Mouse (Mus musculus): ENCODE results near the gene Ift46. TPM values are rescaled to one million over a fixed set of nuclear protein-coding genes. Genes with fewer than 3 reads are reported as not detected.

The Ift46 gene
- polyA plus RNA-seq, 1 experiment from 2014 or later = 68.0 TPM

DNA sequence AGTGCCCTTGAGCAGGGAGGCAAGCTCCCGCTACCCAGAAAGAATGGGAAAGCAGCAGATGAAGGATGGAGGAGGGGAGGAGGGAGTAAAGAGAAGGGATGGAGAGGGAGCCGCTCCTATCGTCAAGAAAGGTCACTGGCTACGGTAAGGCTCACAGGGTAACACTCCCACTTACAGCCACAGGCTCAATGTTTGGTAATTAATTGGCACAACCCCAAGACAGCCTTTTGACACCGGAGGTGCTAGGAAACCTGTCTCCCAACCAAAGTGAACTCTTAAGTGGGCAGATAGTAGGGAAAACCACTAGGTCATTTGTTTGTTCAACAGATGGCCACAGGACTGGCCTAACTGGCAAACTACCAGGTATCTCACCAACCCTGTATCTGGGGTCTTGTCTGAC, 39.4 kb downstream of the Ift46 start:
- no peak for DNase-seq (ENCODE audit: low spot score)

DNA sequence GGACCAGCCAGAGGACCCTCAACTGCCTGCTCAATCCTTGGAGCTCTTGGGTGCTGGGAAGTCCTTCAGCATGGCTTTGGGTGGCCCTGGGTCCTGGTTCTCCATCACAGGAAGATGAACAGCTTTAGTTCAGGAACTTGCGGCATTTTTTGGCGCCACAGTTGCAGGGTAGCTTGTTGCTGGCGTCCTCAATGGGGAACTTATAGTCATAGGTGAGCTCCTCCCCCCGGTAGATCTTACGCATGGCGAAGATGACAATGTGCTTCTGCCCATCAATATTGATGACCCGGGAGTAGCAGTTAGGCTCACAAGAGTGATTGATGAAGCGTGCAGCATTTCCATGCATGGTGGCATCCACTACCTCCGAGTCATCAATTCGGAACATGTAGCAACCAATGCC, 40.1 kb downstream of the Ift46 start:
- DNase-seq (ENCODE audit: low spot score) = no peak

DNA sequence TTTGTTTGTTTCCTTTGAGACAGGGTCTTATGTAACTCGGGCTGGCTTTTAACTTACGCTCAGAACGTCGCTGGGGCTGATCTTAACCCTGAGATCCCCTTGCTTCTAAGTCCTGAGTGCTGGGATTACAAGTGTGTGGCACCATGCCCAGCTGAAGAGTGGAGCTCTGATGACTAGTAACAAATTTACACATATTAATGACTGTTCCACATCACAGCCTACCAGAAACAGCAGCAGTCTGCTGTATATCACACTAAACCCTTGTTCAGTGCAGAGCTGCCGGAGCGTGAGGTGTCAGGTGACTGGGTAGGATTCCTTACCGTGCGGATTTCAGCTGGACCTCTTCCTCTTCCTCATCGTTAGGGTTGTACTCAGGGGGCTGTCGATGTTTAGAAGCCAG, 42.6 kb downstream of the Ift46 start:
- DNase-seq (ENCODE audit: low spot score) = no peak

DNA sequence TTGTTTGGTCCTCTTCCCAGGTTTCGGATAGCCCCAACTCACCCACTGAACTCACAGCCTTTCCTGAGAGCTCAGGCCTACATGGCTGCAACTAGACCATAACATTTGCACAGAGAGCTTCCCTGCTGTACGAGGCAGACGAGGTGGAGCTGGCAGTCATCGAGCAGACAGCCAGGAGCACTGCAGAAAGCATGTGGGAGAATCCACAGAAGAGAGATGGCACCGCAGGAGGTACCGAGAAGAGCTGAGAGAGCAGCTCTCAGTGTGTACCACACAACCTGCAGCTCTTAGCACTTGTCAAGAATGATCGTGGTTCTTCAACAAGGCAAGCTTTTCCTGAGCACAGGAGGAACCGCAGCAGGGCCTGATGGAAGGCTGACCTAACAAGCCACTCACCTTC, 46.5 kb downstream of the Ift46 start:
- no peak for DNase-seq (ENCODE audit: low spot score)

DNA sequence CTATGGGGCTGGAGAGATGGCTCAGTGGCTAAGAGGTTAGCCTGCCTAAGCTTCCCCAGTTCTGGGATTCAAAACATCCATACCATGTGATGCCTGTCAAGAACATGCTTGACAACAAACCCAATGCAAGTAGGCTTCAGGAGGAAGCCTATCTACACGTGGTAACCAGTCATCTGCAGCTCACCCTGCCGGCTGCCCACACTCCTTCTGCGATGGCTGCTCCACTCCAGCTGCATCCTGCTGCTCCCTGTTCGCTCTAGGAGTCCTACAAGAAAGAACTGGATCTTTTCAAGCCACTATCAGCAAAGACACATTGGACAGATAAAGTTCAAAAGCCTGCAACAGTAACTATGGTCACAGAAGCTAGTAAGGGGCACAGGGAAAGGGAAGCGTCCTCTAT, 49.8 kb downstream of the Ift46 start:
- DNase-seq (ENCODE audit: low spot score) = no peak

DNA sequence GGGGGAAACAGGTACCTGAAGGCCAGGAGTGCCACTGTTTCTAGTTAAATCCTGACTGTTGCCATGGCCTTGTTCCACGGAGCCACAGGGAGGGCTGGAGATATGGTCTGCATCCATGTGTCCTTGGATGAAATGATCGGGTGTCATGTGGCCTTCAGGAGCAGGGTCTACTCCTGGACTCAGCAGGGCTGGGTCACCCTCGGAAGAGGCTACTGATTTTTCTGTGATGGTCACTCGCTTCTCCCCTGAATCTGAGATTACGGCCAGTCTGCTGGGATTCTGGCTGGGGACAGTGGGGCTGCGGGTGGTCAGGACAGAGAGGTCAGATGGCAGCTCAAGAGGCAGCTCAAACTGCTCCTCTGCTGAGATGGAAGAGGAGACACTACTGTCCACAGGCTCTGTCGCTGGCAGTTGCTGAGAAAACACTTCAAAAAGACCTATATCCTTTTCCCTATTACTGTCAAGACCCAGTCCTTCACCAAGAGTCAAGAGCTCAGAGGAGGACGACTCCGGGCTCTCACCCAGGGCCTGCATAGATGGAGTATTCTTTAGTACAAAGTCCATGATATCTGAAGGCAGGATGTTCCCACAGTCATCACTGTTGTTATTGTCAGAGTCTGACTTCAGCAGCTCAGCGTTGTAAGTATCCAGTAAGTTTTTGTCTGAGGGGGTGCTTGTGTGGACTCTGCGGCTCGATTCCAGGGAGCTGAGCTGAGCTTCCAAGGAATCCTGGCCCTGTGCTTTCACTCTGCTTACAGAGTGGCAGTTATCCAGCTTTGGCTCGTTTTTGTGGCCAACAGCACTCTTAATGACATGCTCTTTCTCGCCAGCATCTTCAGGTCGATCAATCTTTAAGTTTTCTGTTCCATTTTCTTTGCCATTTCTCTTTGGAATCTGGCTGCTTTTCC, 52.5 kb downstream of the Ift46 start:
- no peak for DNase-seq (ENCODE audit: low spot score)

DNA sequence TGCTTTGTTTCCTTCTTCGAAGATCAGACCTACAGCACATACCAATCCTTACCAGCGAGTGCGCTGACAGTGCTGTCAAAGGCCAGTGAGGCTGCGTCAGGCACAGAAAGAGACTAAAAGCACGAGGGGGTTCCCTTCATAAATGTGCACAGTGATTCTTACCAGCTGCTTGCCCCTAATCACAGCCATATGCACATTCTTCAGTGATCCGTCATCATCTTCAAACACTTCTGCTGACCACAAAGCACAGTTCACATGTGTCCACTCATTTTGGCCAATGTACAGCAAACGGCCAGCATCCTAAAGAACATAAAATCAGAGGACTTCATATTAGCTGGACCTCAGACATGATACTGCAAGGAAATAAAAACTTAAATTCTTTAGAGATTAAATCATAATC, 59.0 kb downstream of the Ift46 start:
- no peak for DNase-seq (ENCODE audit: low spot score)

DNA sequence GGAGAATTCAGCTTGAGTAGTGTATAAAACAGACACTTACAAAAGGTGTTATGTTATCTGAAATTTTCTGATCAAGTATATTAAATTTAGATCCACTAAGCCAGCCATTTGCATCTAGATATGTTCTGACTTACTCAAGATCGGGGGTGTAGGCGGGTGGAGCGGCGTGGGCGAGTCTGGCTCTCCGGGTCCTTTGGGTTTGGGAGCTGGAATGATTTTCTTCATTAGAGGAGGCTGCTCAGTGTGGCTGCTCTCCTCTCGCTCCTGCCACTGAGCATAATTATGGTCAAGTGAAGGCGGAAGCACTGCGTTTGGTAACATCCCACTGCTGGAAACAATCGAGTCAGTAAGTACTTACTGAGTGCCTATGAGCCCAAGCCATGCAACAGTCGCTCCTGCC, 61.2 kb downstream of the Ift46 start:
- no peak for DNase-seq (ENCODE audit: low spot score)

DNA sequence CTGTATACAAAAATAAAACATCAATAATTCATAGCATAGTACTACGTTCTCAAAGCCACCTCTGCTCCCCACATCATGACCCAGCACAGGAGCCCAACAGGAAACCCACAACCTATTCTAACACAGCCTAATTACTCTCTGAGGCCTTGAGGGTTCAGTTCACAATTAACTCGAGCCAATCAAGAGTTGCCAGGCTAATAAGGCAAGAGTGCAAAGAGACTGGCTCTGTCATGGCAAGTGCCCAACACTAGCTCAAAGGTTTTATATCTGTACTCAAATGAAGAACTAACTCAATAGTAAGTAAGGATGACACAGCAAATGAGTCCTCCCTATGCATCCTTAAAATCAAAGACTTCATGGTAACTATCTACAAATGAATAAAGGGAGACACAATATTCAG, 62.8 kb downstream of the Ift46 start:
- DNase-seq (ENCODE audit: low spot score) = no peak

DNA sequence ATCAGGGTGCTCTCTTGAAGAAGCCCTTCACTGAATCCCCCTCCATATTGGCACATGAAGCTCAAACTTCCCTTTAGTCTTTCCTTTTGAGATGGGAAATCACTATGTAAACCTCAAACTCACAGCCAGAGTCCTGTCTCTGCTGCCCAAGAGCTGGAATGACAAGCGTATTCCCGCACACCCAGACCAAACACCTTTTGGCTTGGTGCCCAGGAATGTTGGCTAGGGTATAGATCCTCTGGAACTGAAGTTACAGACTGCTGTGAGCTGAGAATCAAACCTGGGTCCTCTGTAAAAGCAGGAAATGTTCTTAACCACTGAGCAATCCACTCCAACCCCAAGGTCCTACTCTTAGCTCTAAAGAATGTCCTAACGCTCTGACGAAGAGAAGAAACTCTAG, 64.6 kb downstream of the Ift46 start:
- no peak for DNase-seq (ENCODE audit: low spot score)

DNA sequence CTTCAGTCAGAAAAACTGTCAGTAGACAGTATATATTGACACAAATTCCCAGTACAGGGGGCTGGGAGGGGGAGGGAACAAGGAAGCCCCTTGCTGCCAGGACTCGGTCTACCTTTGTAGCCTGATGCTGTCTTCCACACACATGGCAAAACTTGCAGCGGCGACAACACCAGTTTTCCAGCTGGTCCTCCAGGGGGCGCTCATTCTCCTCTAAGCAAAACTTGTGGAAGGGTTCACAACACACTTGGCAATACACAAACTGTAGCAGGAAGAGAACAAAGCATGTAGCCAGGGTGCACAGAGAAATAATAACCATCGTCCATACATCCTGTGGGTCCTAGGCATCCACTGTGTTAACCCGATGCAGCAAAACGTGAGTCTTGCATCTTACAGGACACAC, 68.7 kb downstream of the Ift46 start:
- DNase-seq (ENCODE audit: low spot score) = peak; percentile 80

DNA sequence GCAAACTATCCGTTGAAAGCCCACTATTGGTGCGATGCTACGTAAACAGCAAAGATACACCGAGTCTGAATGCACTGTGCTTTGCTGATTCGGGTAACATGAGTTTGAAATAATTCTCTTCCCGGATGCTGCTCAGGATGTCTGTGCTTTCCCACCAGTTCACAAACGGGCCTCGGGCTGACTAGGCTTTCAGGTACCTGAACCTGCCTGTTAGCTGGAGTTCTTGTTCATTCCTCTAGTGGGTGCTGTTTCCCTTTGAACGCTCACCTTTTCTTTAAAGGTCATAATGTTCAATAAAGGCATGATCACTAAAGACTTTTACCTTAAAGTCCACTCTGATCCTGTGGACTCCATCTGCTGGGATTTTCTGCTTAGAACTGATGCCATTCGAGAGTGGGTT, 73.5 kb downstream of the Ift46 start:
- peak; percentile 55 for DNase-seq (ENCODE audit: low spot score)

Other genes with a start within 250 kb of the Ift46 start
- 1.4 and 1.5 TPM in 2 replicates for gene Cxcr5, start 206.0 kb upstream of the Ift46 start, polyA plus RNA-seq (2015; fragmentation: Nextera tagmentation; extraction: Ambion mirVana)
- 22.2 and 29.5 TPM in 2 replicates for gene Ddx6, start 163.0 kb upstream of the Ift46 start, polyA plus RNA-seq (2015; fragmentation: Nextera tagmentation; extraction: Ambion mirVana)
- 0.07 TPM in 1 of 2 replicates, not detected in the other for gene Treh, start 94.7 kb upstream of the Ift46 start, polyA plus RNA-seq (2015; fragmentation: Nextera tagmentation; extraction: Ambion mirVana)
- 3.0 and 3.3 TPM in 2 replicates for gene Phldb1, start 32.7 kb upstream of the Ift46 start, polyA plus RNA-seq (2015; fragmentation: Nextera tagmentation; extraction: Ambion mirVana)
- 111 and 116 TPM in 2 replicates for gene Arcn1, start 63 bp upstream of the Ift46 start, polyA plus RNA-seq (2015; fragmentation: Nextera tagmentation; extraction: Ambion mirVana)
- gene Tmem25, start 31.4 kb downstream of the Ift46 start, polyA plus RNA-seq (2015; fragmentation: Nextera tagmentation; extraction: Ambion mirVana) = 0.72 and 0.82 TPM in 2 replicates
- 1.5 and 3.0 TPM in 2 replicates for gene Ttc36, start 35.2 kb downstream of the Ift46 start, polyA plus RNA-seq (2015; fragmentation: Nextera tagmentation; extraction: Ambion mirVana)
- gene Kmt2a, start 113.4 kb downstream of the Ift46 start, polyA plus RNA-seq (2015; fragmentation: Nextera tagmentation; extraction: Ambion mirVana) = 13.1 and 20.1 TPM in 2 replicates
- gene Atp5l, start 152.8 kb downstream of the Ift46 start, polyA plus RNA-seq (2015; fragmentation: Nextera tagmentation; extraction: Ambion mirVana) = 971 and 1,014 TPM in 2 replicates
- 18.6 and 19.5 TPM in 2 replicates for gene Ube4a, start 197.7 kb downstream of the Ift46 start, polyA plus RNA-seq (2015; fragmentation: Nextera tagmentation; extraction: Ambion mirVana)
- gene Cd3g, start 212.5 kb downstream of the Ift46 start, polyA plus RNA-seq (2015; fragmentation: Nextera tagmentation; extraction: Ambion mirVana) = 973 and 1,015 TPM in 2 replicates
- gene Cd3d, start 213.9 kb downstream of the Ift46 start, polyA plus RNA-seq (2015; fragmentation: Nextera tagmentation; extraction: Ambion mirVana) = 485 and 511 TPM in 2 replicates
- gene Cd3e, start 241.7 kb downstream of the Ift46 start, polyA plus RNA-seq (2015; fragmentation: Nextera tagmentation; extraction: Ambion mirVana) = 511 and 576 TPM in 2 replicates

Data from thymus, postnatal 0 days (tissue).